Mouse (Mus musculus) spleen, postnatal 36 days (tissue): ENCODE measurements at regions not wholly inside any gene's neighbourhood (a gene's known extent, or its start where the extent isn't known, plus 50 kb on each side); places are given as distances from the start of the nearest gene placed in this dataset.

Source experiments
- DNase-seq, 2 experiments: peaks; one replicate each; pipeline ENCODE4 v3.0.0; 2022; ENCODE audit warnings: low spot score in 2 of 2, mixed read lengths in 1 of 2

- no peak for DNase-seq
These were observed 233.1 kb upstream of the Kazn start for GRCm38 (mm10) chr4:142472332-142472731.

- DNase-seq: no peak
These were observed 231.6 kb upstream of the Kazn start for GRCm38 (mm10) chr4:142470784-142471183.

GRCm38 (mm10) chr4:142467920-142468319 lies 228.7 kb upstream of the Kazn start:
- no peak for DNase-seq

- DNase-seq: no peak
These were observed 226.0 kb upstream of the Kazn start for GRCm38 (mm10) chr4:142465226-142465625.

GRCm38 (mm10) chr4:142464066-142464465 lies 224.9 kb upstream of the Kazn start:
- no peak for DNase-seq

GRCm38 (mm10) chr4:142460468-142461086 lies 221.4 kb upstream of the Kazn start:
- DNase-seq: no peak

GRCm38 (mm10) chr4:142452614-142453013 lies 213.4 kb upstream of the Kazn start:
- DNase-seq: no peak

GRCm38 (mm10) chr4:142450884-142451283 lies 211.7 kb upstream of the Kazn start:
- no peak for DNase-seq

GRCm38 (mm10) chr4:142449713-142450112 lies 210.5 kb upstream of the Kazn start:
- DNase-seq: no peak

GRCm38 (mm10) chr4:142449198-142449702 lies 210.0 kb upstream of the Kazn start:
- DNase-seq: no peak

- no peak for DNase-seq
These were observed 208.3 kb upstream of the Kazn start for GRCm38 (mm10) chr4:142447529-142447928.

GRCm38 (mm10) chr4:142441045-142441444 lies 201.8 kb upstream of the Kazn start:
- DNase-seq: no peak

- no peak for DNase-seq
These were observed 200.4 kb upstream of the Kazn start for GRCm38 (mm10) chr4:142439450-142440183.

GRCm38 (mm10) chr4:142424596-142424995 lies 185.4 kb upstream of the Kazn start:
- no peak for DNase-seq

GRCm38 (mm10) chr4:142420427-142420826 lies 181.2 kb upstream of the Kazn start:
- no peak for DNase-seq

- no peak for DNase-seq
These were observed 175.7 kb upstream of the Kazn start for GRCm38 (mm10) chr4:142414874-142415273.

GRCm38 (mm10) chr4:142411792-142412191 lies 172.6 kb upstream of the Kazn start:
- no peak for DNase-seq

- DNase-seq: no peak
These were observed 171.7 kb upstream of the Kazn start for GRCm38 (mm10) chr4:142410596-142411573.

GRCm38 (mm10) chr4:142397858-142398257 lies 158.7 kb upstream of the Kazn start:
- no peak for DNase-seq

GRCm38 (mm10) chr4:142392924-142393323 lies 153.7 kb upstream of the Kazn start:
- no peak for DNase-seq

- DNase-seq: no peak
These were observed 151.5 kb upstream of the Kazn start for GRCm38 (mm10) chr4:142390531-142391195.
